Mouse (Mus musculus): ENCODE measurements at regions not wholly inside any gene's neighbourhood (a gene's known extent, or its start where the extent isn't known, plus 50 kb on each side); places are given as distances from the start of the nearest gene placed in this dataset.

GRCm38 (mm10) chr7:68930627-68931334 lies 181.7 kb upstream of the Arrdc4 start:
- TF ChIP-seq POLR2A (IDR thresholded peaks at IDR 0.05; ENCODE audit: control insufficient read depth, low read depth, low read length) (no peak), CTCF (IDR thresholded peaks at IDR 0.05; ENCODE audit: control insufficient read depth, insufficient read depth, insufficient replicate concordance, low read depth, low read length) (no peak)

Measured in testis, adult 2 months (tissue).